Mouse (Mus musculus) ES-E14 (cell line): Measurements from ENCODE around the gene Zfp383. TPM values are rescaled to one million over a fixed set of nuclear protein-coding genes. Genes with fewer than 3 reads are reported as not detected.

ENCODE experiments used
- DNase-seq: peaks from one replicate; pipeline ENCODE4 v3.0.0-alpha.2; 2013; ENCODE audit warnings: low read depth, low spot score
- H3K27ac ChIP-seq: 2 replicates; pipeline ENCODE4 v1.5.1; 2012; ENCODE audit warnings: low read depth, mild to moderate bottlenecking, low read length, moderate library complexity, mixed read lengths; ENCODE audit not compliant: poor library complexity, insufficient read depth, severe bottlenecking
- H3K36me3 ChIP-seq: 2 replicates; pipeline ENCODE4 v1.6.1; 2012; ENCODE audit warnings: mild to moderate bottlenecking, low read length, moderate library complexity, mixed read lengths; ENCODE audit not compliant: control insufficient read depth, poor library complexity, insufficient read depth, severe bottlenecking
- H3K4me1 ChIP-seq, 2 experiments: fragments of 150-350 bp in 1 of 2; sonication (generic) in 1 of 2; 2 replicates each; pipeline ENCODE4 v1.6.1; 2012; ENCODE audit warnings: low read length in 2 of 2, mild to moderate bottlenecking in 1 of 2, mixed read lengths in 1 of 2; ENCODE audit not compliant: control insufficient read depth in 2 of 2, insufficient read depth in 2 of 2, poor library complexity in 1 of 2
- H3K4me3 ChIP-seq, 2 experiments: fragments of 150-350 bp in 1 of 2; sonication (generic) in 1 of 2; 2 replicates each; pipeline ENCODE4 v1.5.1; 2012; ENCODE audit warnings: low read length in 2 of 2, low read depth in 1 of 2, mild to moderate bottlenecking in 1 of 2, mixed read lengths in 1 of 2; ENCODE audit not compliant: insufficient read depth in 1 of 2, poor library complexity in 1 of 2, severe bottlenecking in 1 of 2
- H3K9ac ChIP-seq: 2 replicates; pipeline ENCODE4 v1.6.1; 2012; ENCODE audit warnings: low read depth, mild to moderate bottlenecking, low read length, mixed read lengths; ENCODE audit not compliant: poor library complexity, insufficient read depth, severe bottlenecking
- H3K9me3 ChIP-seq: fragments of 150-350 bp; sonication (generic); 2 replicates; pipeline ENCODE4 v1.6.1; 2012; ENCODE audit warnings: low read depth, mild to moderate bottlenecking, low read length; ENCODE audit not compliant: control insufficient read depth, insufficient read depth
- CHD2 ChIP-seq: IDR thresholded peaks from 2 replicates; pipeline ENCODE4 v1.6.1; 2014; ENCODE audit warnings: mild to moderate bottlenecking, low read depth, low read length, inconsistent platforms
- HCFC1 ChIP-seq: IDR thresholded peaks from 2 replicates; pipeline ENCODE4 v1.6.1; 2012; ENCODE audit warnings: low read length, inconsistent platforms, borderline replicate concordance; ENCODE audit not compliant: insufficient read depth
- MAFK ChIP-seq: IDR thresholded peaks from 2 replicates; pipeline ENCODE4 v1.6.1; 2014; ENCODE audit warnings: mild to moderate bottlenecking, low read depth, low read length, inconsistent platforms; ENCODE audit not compliant: insufficient read depth
- ZC3H11A ChIP-seq: IDR thresholded peaks from 2 replicates; pipeline ENCODE4 v1.6.1; 2012; ENCODE audit warnings: low read depth, mild to moderate bottlenecking, inconsistent platforms, low read length, borderline replicate concordance
- ZNF384 ChIP-seq: IDR thresholded peaks from 2 replicates; pipeline ENCODE4 v1.6.1; 2012; ENCODE audit warnings: low read depth, low read length, inconsistent platforms
- in situ Hi-C, 2 experiments: fragments of 600-800 bp; cut with MboI; formaldehyde crosslinking; loops; one replicate each; pipeline ENCODE4 v1.15.1; 2025; ENCODE audit warnings: low sequenced_read_pairs in 2 of 2, inconsistent platforms in 1 of 2; ENCODE audit not compliant: unreplicated experiment in 2 of 2
- total RNA-seq: library from RNA; depleted of rRNA; stranded (reverse); fragments of 300-350 nt; gene quantifications from 2 replicates; pipeline ENCODE4 v1.2.3, GENCODE M21; 2012

Gene Zfp383
- total RNA-seq, 1 experiment: 5.4 TPM

DNA sequence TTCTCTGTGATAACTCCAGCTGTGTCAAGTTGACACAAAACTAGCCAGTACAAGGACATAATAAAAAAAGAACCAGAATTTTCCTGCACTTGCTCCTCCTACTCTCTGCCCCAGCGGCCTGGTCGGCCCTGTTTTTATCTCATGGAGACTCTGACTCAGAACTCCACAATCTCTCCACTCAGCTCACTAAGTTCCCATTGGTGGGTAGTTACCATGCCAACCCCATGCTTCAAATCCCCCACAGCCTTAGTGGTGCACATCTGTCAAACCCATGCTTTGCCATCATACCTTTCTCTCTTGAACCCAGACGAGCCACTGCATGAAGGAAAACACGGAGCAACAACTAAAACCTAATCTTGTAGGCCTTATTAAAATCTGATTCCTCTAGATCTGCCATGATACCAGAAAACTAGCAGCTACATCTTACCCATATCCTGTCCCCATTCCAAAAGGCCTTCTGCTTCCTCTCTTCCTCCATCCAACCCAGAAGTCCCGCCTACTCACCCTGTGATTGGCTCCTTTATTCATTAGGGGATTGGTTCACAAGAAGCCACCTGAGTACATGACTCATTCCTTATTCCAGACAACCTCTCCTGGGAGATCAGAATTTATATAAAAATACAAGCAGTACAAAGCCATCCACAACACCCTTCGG, 13.5 kb downstream of the Zfp383 start:
- no peaks in the 10 kb centered on the region; a peak in 1 of 4 replicates for H3K4me1 ChIP-seq
- no peak overlapping the region for H3K9ac ChIP-seq
- H3K9me3 ChIP-seq: no peaks in the 10 kb centered on the region
- no peak overlapping the region for H3K27ac ChIP-seq
- H3K4me3 ChIP-seq: no peak overlapping the region
- no peak for TF ChIP-seq MAFK
- TF ChIP-seq ZC3H11A: no peak
- TF ChIP-seq ZNF384: no peak
- TF ChIP-seq CHD2: no peak
- no peak for DNase-seq
- H3K36me3 ChIP-seq: no peaks in the 10 kb centered on the region
- in situ Hi-C loops: no loop called here

DNA sequence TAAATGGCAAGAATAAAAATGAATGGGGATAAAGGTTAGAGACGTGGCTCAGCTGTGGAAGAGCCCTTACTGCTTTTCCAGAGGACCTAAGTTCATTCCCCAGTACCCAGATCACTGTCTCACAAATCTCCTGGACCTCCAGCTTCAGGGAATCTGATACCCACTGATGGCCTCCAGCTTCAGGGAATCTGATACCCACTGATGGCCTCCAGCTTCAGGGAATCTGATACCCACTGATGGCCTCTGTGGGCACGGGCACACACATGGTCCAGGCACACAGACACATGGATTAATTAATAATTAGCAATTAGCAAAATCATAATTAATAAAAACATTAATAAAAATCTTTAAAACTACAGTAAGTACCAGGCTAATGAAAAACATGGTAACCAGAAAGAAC, 14.8 kb downstream of the Zfp383 start:
- no peaks in the 10 kb centered on the region; a peak in 1 of 4 replicates for H3K4me1 ChIP-seq
- H3K9ac ChIP-seq: no peak overlapping the region
- H3K4me3 ChIP-seq: no peak overlapping the region
- H3K36me3 ChIP-seq: no peaks in the 10 kb centered on the region
- no peak overlapping the region for H3K27ac ChIP-seq
- TF ChIP-seq ZC3H11A: no peak
- TF ChIP-seq CHD2: no peak
- no peak for TF ChIP-seq MAFK
- no peak for TF ChIP-seq HCFC1
- no peak for TF ChIP-seq ZNF384
- in situ Hi-C loops: no loop called here
- DNase-seq: no peak
- no peaks in the 10 kb centered on the region for H3K9me3 ChIP-seq

DNA sequence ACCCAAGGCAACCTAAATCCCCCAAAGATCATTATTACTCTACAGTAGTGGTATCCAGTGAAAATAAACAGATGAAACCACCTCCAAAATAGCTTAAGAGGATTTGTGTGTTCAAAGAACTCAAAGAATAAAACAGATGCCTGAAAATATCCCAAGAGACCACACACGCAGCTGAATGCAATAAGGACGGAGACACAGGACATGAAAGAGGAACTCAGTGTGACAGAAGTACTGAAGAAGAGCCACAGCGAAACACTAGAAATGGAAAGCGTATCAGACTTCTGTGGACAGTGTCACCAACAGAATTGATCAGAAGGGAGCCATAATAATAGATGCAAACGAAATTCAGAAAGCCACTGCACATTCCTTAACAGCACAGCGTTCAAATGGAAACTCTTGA, 30.8 kb downstream of the Zfp383 start:
- Histone ChIP-seq H3K27ac (no peak overlapping the region), H3K4me1 (peaks cover 3 to 18% of the 10 kb centered on the region in 2 experiments; a peak in 3 of 4 replicates), H3K9ac (no peak overlapping the region), H3K36me3 (peaks cover 26% of the 10 kb centered on the region), H3K4me3 (no peak overlapping the region), H3K9me3 (no peaks in the 10 kb centered on the region)
- in situ Hi-C loops: no loop called here
- no peak for DNase-seq
- TF ChIP-seq ZNF384 (no peak), MAFK (no peak), ZC3H11A (no peak), CHD2 (no peak), HCFC1 (no peak)

DNA sequence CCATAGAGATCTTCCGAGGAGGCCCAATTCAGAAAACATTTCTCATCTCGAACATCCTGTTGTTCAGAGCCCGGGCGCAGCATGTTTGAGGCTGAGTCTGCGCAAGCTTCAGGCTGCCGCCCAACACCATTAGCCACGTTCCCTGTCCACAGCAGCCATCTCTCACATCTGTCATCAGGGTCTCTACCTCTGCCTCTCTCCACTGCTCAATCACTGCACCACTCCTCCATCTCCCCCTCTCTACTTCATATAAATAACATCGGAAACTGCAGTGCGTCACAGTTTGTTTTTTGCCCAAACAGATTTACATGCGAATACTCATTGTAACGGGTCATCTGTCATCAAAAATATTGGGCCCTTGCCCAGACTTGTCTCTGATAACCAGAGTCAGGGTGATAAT, 33.0 kb downstream of the Zfp383 start:
- Histone ChIP-seq H3K4me3 (peak overlapping the region in 1 of 2 experiments; percentile 3; a peak in 1 of 4 replicates), H3K27ac (peak overlapping the region; percentile 17; the same call in 1 of the 2 replicates), H3K9me3 (no peaks in the 10 kb centered on the region), H3K4me1 (peaks cover 3 to 18% of the 10 kb centered on the region in 2 experiments; a peak in 3 of 4 replicates), H3K36me3 (peaks cover 6% of the 10 kb centered on the region), H3K9ac (peak overlapping the region; percentile 44; the same call in 1 of the 2 replicates)
- in situ Hi-C loops: no loop called here
- DNase-seq: no peak
- TF ChIP-seq MAFK (no peak), ZNF384 (no peak), HCFC1 (no peak), CHD2 (no peak), ZC3H11A (no peak)
